12 mouse cellular contexts compared by ENCODE assay signal in genomic region chr7:120878271-120878670, GRCm38 (mm10). TPM values are rescaled to one million over a fixed set of nuclear protein-coding genes. Genes with fewer than 3 reads are reported as not detected.
DNase-seq lines count a peak whose midpoint lies in the region; ATAC-seq and TF ChIP-seq lines count a peak whose summit lies in the region.
"Had no signal": no experiment of that assay in that cellular context is flagged by ENCODE, and none has a peak within 500 bp of the region (broad histone marks: within the 10 kb centered on the region; RNA-seq: fewer than 3 reads in every experiment).

No protein-coding gene starts in this region.

- DNase-seq in embryonic facial prominence, embryonic 10.5 days (ENCODE audit: low spot score), result no peak
- no peak for DNase-seq in limb, embryonic 10.5 days (ENCODE audit: low spot score)
- peak; percentile 28 for DNase-seq in brain, embryonic 14.5 days (ENCODE audit: low read depth)
- DNase-seq in liver, embryonic 14.5 days (ENCODE audit: low read depth in 3 of 3, low spot score in 3 of 3), result no peak
- no peak for DNase-seq in urinary bladder, postnatal 4 days (ENCODE audit: low spot score in 2 of 2)
- DNase-seq in heart, adult 2 months, result no peak

- WGBS in embryonic facial prominence, embryonic 15.5 days, result 67% methylated on average over 6 of the region's 6 CpGs
- 84% methylated on average over 6 of the region's 6 CpGs for WGBS in embryonic facial prominence, embryonic 10.5 days
- 74% methylated on average over 6 of the region's 6 CpGs for WGBS in limb, embryonic 15.5 days
- 85% methylated on average over 6 of the region's 6 CpGs for whole genome bisulfite sequencing in limb, embryonic 10.5 days
- WGBS in liver, embryonic 14.5 days (ENCODE audit: insufficient replicate concordance), result 88% methylated on average over 6 of the region's 6 CpGs
- WGBS in heart, adult 2 months, result 68% methylated on average over 6 of the region's 6 CpGs

- H3K27me3 ChIP-seq in embryonic facial prominence, embryonic 15.5 days, result no peaks in the 10 kb centered on the region
- H3K27me3 ChIP-seq in embryonic facial prominence, embryonic 10.5 days (replicated peaks; ENCODE audit: low read depth, poor library complexity, severe bottlenecking), result no peaks in the 10 kb centered on the region
- H3K27me3 ChIP-seq in limb, embryonic 15.5 days, result no peaks in the 10 kb centered on the region
- H3K27me3 ChIP-seq in limb, embryonic 10.5 days (ENCODE audit: low read depth, poor library complexity, severe bottlenecking), result no peaks in the 10 kb centered on the region
- H3K27me3 ChIP-seq in liver, embryonic 14.5 days (ENCODE audit: control insufficient read depth, insufficient read depth, low read length), result no peaks in the 10 kb centered on the region
- H3K27me3 ChIP-seq in heart, adult 2 months (ENCODE audit: control insufficient read depth, insufficient read depth, low read length), result no peaks in the 10 kb centered on the region
- H3K27me3 ChIP-seq: intestine, embryonic 15.5 days; kidney, embryonic 15.5 days; lung, embryonic 15.5 days; midbrain, embryonic 15.5 days had no signal

- H3K27ac ChIP-seq in embryonic facial prominence, embryonic 15.5 days (replicated peaks), result no peak overlapping the region
- H3K27ac ChIP-seq in embryonic facial prominence, embryonic 10.5 days (replicated peaks), result no peak overlapping the region
- no peak overlapping the region; the same call in 1 of the 2 replicates for H3K27ac ChIP-seq in limb, embryonic 15.5 days
- no peak overlapping the region for H3K27ac ChIP-seq in limb, embryonic 10.5 days
- peak overlapping the region; percentile 43 for H3K27ac ChIP-seq in liver, embryonic 14.5 days
- H3K27ac ChIP-seq in heart, adult 2 months, result no peak overlapping the region
- H3K27ac ChIP-seq: intestine, embryonic 15.5 days; kidney, embryonic 15.5 days; lung, embryonic 15.5 days; midbrain, embryonic 15.5 days had no signal

- H3K4me3 ChIP-seq in embryonic facial prominence, embryonic 15.5 days (replicated peaks), result no peak overlapping the region
- H3K4me3 ChIP-seq in embryonic facial prominence, embryonic 10.5 days, result no peak overlapping the region
- H3K4me3 ChIP-seq in limb, embryonic 15.5 days, result no peak overlapping the region
- H3K4me3 ChIP-seq in limb, embryonic 10.5 days, result no peak overlapping the region
- H3K4me3 ChIP-seq in liver, embryonic 14.5 days (ENCODE audit: insufficient read depth in 1 of 2, low read depth in 2 of 2, low read length in 2 of 2), result peak overlapping the region in 1 of 2 experiments; percentile 17; a peak in 1 of 4 replicates
- no peak overlapping the region for H3K4me3 ChIP-seq in heart, adult 2 months
- H3K4me3 ChIP-seq: intestine, embryonic 15.5 days; kidney, embryonic 15.5 days; lung, embryonic 15.5 days; midbrain, embryonic 15.5 days had no signal

- intact Hi-C loops in heart, adult 2 months (cut with DNase I), result no loop called here

- peaks cover 33% of the 10 kb centered on the region for H3K36me3 ChIP-seq in embryonic facial prominence, embryonic 15.5 days
- peaks cover 28% of the 10 kb centered on the region for H3K36me3 ChIP-seq in embryonic facial prominence, embryonic 10.5 days (replicated peaks)
- peaks cover 40% of the 10 kb centered on the region for H3K36me3 ChIP-seq in limb, embryonic 15.5 days
- H3K36me3 ChIP-seq in limb, embryonic 10.5 days, result peaks cover 22% of the 10 kb centered on the region
- H3K36me3 ChIP-seq in liver, embryonic 14.5 days (replicated peaks; ENCODE audit: control insufficient read depth, insufficient read depth, low read depth), result peaks cover 55% of the 10 kb centered on the region
- no peaks in the 10 kb centered on the region; the same call in none of the 2 replicates for H3K36me3 ChIP-seq in heart, adult 2 months (ENCODE audit: control insufficient read depth, insufficient read depth, low read length)

- H3K79me2 ChIP-seq in heart, adult 2 months (replicated peaks; ENCODE audit: control insufficient read depth, insufficient read depth, low read length), result no peaks in the 10 kb centered on the region

- no peak overlapping the region for H3K9ac ChIP-seq in embryonic facial prominence, embryonic 15.5 days
- H3K9ac ChIP-seq in limb, embryonic 15.5 days, result 0 out of 2 replicates have a peak overlapping the region, but pooled peaks have one; percentile 7
- peak overlapping the region; percentile 20; the same call in 1 of the 2 replicates for H3K9ac ChIP-seq in liver, embryonic 14.5 days (replicated peaks)
- no peak overlapping the region for H3K9ac ChIP-seq in heart, adult 2 months (ENCODE audit: low read depth, low read length)
- H3K9ac ChIP-seq: intestine, embryonic 15.5 days; kidney, embryonic 15.5 days; lung, embryonic 15.5 days; midbrain, embryonic 15.5 days had no signal

- no peak for TF ChIP-seq POLR2A in brain, embryonic 14.5 days (IDR thresholded peaks at IDR 0.05; ENCODE audit: borderline replicate concordance, extremely low read depth, insufficient read depth, insufficient read length, poor library complexity, severe bottlenecking)
- TF ChIP-seq POLR2A in heart, adult 2 months (IDR thresholded peaks at IDR 0.05; ENCODE audit: insufficient read depth, low read depth, low read length), result no peak

- no peaks in the 10 kb centered on the region for H3K9me3 ChIP-seq in embryonic facial prominence, embryonic 15.5 days (replicated peaks)
- no peaks in the 10 kb centered on the region for H3K9me3 ChIP-seq in embryonic facial prominence, embryonic 10.5 days
- no peaks in the 10 kb centered on the region for H3K9me3 ChIP-seq in limb, embryonic 15.5 days
- H3K9me3 ChIP-seq in limb, embryonic 10.5 days (replicated peaks), result no peaks in the 10 kb centered on the region
- H3K9me3 ChIP-seq in liver, embryonic 14.5 days (ENCODE audit: control insufficient read depth, low read length), result no peaks in the 10 kb centered on the region
- H3K9me3 ChIP-seq: intestine, embryonic 15.5 days; kidney, embryonic 15.5 days; lung, embryonic 15.5 days; midbrain, embryonic 15.5 days had no signal

- ATAC-seq in embryonic facial prominence, embryonic 15.5 days (ENCODE audit: insufficient number of reproducible peaks, low FRiP score, low TSS enrichment, low read depth), result 0 out of 2 replicates have a peak, but pooled peaks have one; percentile 17
- no peak for ATAC-seq in limb, embryonic 15.5 days (ENCODE audit: insufficient number of reproducible peaks, low FRiP score, low TSS enrichment, low read depth)
- no peak for ATAC-seq in liver, embryonic 14.5 days (ENCODE audit: insufficient read depth)
- ATAC-seq: intestine, embryonic 15.5 days; midbrain, embryonic 15.5 days had no signal

- no peak overlapping the region for H3K4me2 ChIP-seq in embryonic facial prominence, embryonic 15.5 days (replicated peaks)
- H3K4me2 ChIP-seq in limb, embryonic 15.5 days, result no peak overlapping the region
- peak overlapping the region; percentile 76 for H3K4me2 ChIP-seq in liver, embryonic 14.5 days (ENCODE audit: low read depth)
- H3K4me2 ChIP-seq: intestine, embryonic 15.5 days; kidney, embryonic 15.5 days; lung, embryonic 15.5 days; midbrain, embryonic 15.5 days had no signal

- no peaks in the 10 kb centered on the region for H3K4me1 ChIP-seq in embryonic facial prominence, embryonic 15.5 days
- H3K4me1 ChIP-seq in embryonic facial prominence, embryonic 10.5 days, result peaks cover 13% of the 10 kb centered on the region
- H3K4me1 ChIP-seq in limb, embryonic 15.5 days, result no peaks in the 10 kb centered on the region
- 0 out of 2 replicates have a peak, but pooled peaks cover 4% of the 10 kb centered on the region for H3K4me1 ChIP-seq in limb, embryonic 10.5 days
- H3K4me1 ChIP-seq in liver, embryonic 14.5 days (replicated peaks; ENCODE audit: control insufficient read depth in 2 of 2, insufficient read depth in 2 of 2, low read length in 1 of 2), result peaks cover 62 to 75% of the 10 kb centered on the region in 2 experiments
- peaks cover 4% of the 10 kb centered on the region for H3K4me1 ChIP-seq in heart, adult 2 months (ENCODE audit: control insufficient read depth, insufficient read depth, low read length)
- H3K4me1 ChIP-seq: intestine, embryonic 15.5 days; midbrain, embryonic 15.5 days had no signal

- no peak for TF ChIP-seq CTCF in brain, embryonic 14.5 days (IDR thresholded peaks at IDR 0.05; ENCODE audit: borderline replicate concordance, extremely low read depth, insufficient read depth, insufficient read length)
- no peak for TF ChIP-seq CTCF in liver, embryonic 14.5 days (IDR thresholded peaks at IDR 0.05; ENCODE audit: low read depth)
- no peak for TF ChIP-seq CTCF in heart, adult 2 months (IDR thresholded peaks at IDR 0.05)

- no peak for TF ChIP-seq EP300 in liver, embryonic 14.5 days (IDR thresholded peaks at IDR 0.05; ENCODE audit: low read depth)
- TF ChIP-seq EP300 in heart, adult 2 months (IDR thresholded peaks at IDR 0.05; ENCODE audit: insufficient read depth, low read depth, low read length), result no peak

RNA-seq across cellular contexts. Expression of gene Eef2k, which starts 35.6 kb away (rescaled TPM):
- polyA plus RNA-seq in embryonic facial prominence, embryonic 15.5 days (2015; fragmentation: Nextera tagmentation; extraction: Ambion mirVana), result 65.2 and 75.4 TPM in 2 replicates
- 33.8 and 34.5 TPM in 2 replicates for polyA plus RNA-seq in embryonic facial prominence, embryonic 10.5 days (2016; fragmentation: Nextera tagmentation; extraction: Ambion mirVana)
- polyA plus RNA-seq in limb, embryonic 15.5 days (2015; fragmentation: Nextera tagmentation; extraction: Ambion mirVana), result 83.7 and 87.9 TPM in 2 replicates
- polyA plus RNA-seq in limb, embryonic 10.5 days (2016; fragmentation: Nextera tagmentation; extraction: Ambion mirVana), result 21.3 and 23.5 TPM in 2 replicates
- polyA plus RNA-seq in brain, embryonic 14.5 days (2012; rRNA removed), result 31.6 and 34.6 TPM in 2 replicates
- 21.5 and 30.2 TPM in 2 replicates for polyA plus RNA-seq in liver, embryonic 14.5 days (2012; rRNA removed)
- polyA plus RNA-seq in liver, embryonic 14.5 days (2014; fragmentation: Nextera tagmentation; extraction: Ambion mirVana), result 13.4 and 14.5 TPM in 2 replicates
- 10 to 100 TPM; 23.9 to 28.9 TPM for total RNA-seq in heart, adult 2 months (2021)
- polyA plus RNA-seq in heart, adult 2 months (2012; rRNA removed), result 22.8 and 27.4 TPM in 2 replicates

RNA-seq across cellular contexts. Expression of gene Polr3e, which starts 39.3 kb away (rescaled TPM):
- 34.1 and 35.1 TPM in 2 replicates for polyA plus RNA-seq in embryonic facial prominence, embryonic 15.5 days (2015; fragmentation: Nextera tagmentation; extraction: Ambion mirVana)
- polyA plus RNA-seq in embryonic facial prominence, embryonic 10.5 days (2016; fragmentation: Nextera tagmentation; extraction: Ambion mirVana), result 42.9 and 44.8 TPM in 2 replicates
- 38.4 and 38.6 TPM in 2 replicates for polyA plus RNA-seq in limb, embryonic 15.5 days (2015; fragmentation: Nextera tagmentation; extraction: Ambion mirVana)
- 46.1 and 50.7 TPM in 2 replicates for polyA plus RNA-seq in limb, embryonic 10.5 days (2016; fragmentation: Nextera tagmentation; extraction: Ambion mirVana)
- 26.3 and 28.9 TPM in 2 replicates for polyA plus RNA-seq in brain, embryonic 14.5 days (2012; rRNA removed)
- polyA plus RNA-seq in liver, embryonic 14.5 days (2012; rRNA removed), result 5.8 and 9.2 TPM in 2 replicates
- 6.6 and 7.1 TPM in 2 replicates for polyA plus RNA-seq in liver, embryonic 14.5 days (2014; fragmentation: Nextera tagmentation; extraction: Ambion mirVana)
- 1 to 10 TPM; 8.0 to 8.3 TPM for total RNA-seq in heart, adult 2 months (2021)
- 6.1 and 8.5 TPM in 2 replicates for polyA plus RNA-seq in heart, adult 2 months (2012; rRNA removed)

Comparison
In these comparisons a context has a peak if more than half of its experiments do, and no peak if none do; other contexts are left out.
1. H3K9ac ChIP-seq: peak in limb, embryonic 15.5 days (single experiment) and liver, embryonic 14.5 days (single experiment); none in embryonic facial prominence, embryonic 15.5 days (single experiment) and heart, adult 2 months (single experiment).